Mouse (Mus musculus): ENCODE measurements around the gene Slc35d3. TPM values are rescaled to one million over a fixed set of nuclear protein-coding genes. Genes with fewer than 3 reads are reported as not detected.

Gene Slc35d3
- not detected for polyA plus RNA-seq (2017; shearing (Covaris generic))

DNA sequence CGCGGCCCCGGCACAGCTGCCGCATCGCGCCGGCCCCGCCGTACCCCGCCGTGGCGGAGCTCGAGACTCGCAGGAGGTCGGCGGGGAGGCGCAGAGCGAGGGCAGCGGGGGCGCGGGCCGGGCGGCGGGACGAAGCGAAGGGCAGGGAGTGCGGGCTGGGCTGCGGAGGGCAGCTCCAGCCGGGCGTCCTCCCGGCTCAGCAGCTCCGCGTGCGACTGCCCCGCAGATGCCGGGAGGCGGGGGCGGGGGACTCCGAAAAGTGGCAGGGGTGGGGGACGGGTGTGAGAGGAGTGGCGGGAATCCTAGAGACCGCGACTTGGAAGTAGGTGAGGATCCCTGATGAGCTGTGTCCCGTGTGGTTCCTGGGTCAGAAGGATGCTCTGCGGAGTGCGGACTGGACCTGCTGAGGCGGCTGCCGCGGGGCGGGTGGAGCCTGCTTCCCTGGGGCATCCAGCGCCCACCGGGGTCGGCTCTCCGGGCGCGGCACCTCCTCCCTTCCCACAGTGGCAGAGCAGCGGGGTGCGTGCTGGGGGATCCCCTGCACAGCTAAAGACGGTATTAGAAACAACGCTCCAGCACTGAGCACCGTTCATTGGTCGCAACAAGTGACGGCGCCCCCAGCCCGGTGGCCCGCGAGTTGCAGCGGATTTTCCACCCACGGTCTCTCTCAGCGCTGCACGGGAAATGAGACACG is at the start of gene Slc35d3:
TSS of gene Slc35d3 (minus strand) at position 462 of the 694 bp plus-strand sequence.

Other genes starting within 250 kb of the Slc35d3 start
- gene Il22ra2, start 229.5 kb downstream of the Slc35d3 start, polyA plus RNA-seq (2017; shearing (Covaris generic)): not detected
- not detected for gene Il20ra, start 138.9 kb downstream of the Slc35d3 start, polyA plus RNA-seq (2017; shearing (Covaris generic))
- gene Pex7, start 56.2 kb upstream of the Slc35d3 start, polyA plus RNA-seq (2017; shearing (Covaris generic)): 18.0 TPM
- 40.3 TPM for gene Map3k5, start 83.0 kb upstream of the Slc35d3 start, polyA plus RNA-seq (2017; shearing (Covaris generic))